Mouse (Mus musculus): Measurements from ENCODE around the gene Rps2.

Gene Rps2

DNA sequence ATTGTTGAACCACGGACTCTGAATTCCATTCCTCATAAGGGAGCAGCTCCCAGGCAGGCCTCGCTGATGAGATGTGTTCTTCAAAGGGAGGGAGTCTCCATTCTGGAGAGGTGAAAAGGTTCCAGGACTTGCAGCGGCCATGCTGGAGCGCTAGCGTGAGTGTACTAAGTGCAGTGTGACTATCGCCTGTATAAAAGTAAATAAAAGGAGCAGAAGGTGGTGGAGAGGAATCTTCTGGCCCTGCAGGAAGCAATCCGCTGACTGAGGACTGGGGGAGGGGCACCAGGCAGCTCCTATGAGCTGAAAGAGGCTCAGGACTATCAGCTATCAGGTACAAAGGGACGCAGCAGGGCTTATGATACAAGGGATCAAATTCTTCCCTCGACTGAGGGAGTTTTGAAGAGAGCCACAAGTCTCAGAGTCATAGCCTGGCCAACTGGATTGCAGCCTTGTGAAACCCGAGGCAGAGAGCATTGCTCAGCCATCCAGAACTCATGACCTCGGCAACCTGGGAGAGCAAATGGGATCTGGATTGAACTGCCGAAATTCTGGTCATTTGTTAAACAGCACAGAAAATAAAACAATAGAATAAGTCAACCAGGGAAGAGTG, 48.5 kb downstream of the Rps2 start:
- DNase-seq (ENCODE audit: low read depth, low spot score) = no peak

DNA sequence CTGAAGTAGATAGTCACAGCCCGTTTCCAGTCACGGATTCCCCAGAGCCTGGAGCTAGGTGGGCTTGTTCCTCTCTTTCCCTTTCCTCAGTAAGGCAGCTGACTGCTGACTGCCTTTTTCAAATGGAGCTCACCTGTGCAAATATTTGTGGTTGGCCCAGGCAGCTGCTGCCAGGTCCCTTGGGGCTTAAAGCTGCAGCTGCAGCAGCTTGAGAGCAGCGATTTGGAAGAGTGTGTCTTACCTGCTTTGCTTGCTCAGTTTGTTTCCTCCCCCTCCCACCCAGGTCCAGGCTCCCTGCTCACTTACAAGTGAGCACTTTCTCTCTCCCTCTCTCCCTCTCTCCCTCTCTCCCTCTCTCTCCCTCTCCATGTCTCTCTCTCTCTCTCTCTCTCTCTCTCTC, 51.2 kb downstream of the Rps2 start:
- DNase-seq (ENCODE audit: low read depth, low spot score) = no peak

All from embryo, embryonic 11.5 days (tissue).